Mouse (Mus musculus): ENCODE measurements at regions not wholly inside any gene's neighbourhood (a gene's known extent, or its start where the extent isn't known, plus 50 kb on each side); places are given as distances from the start of the nearest gene placed in this dataset.

DNA sequence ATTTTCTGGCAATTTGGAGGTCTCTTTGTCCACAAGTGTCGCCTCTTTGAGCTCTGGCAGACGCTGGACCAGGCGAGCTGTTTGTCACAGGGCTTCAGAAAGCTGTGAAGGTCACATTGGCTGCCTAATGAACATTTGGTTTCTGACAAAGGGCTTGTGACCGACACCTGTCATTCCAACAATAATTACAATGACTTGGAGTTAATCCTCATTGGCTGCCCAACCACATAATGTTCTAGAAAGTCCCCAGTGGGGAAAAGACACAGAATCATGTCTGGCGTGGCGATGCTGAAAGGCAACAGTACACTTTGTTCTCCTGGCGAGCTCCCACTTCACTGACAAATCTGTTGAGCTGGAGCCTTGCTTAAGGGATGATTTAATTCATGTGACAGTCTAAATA is 194.4 kb downstream of the Gm10260 start:
- H3K27ac ChIP-seq (ENCODE audit: control insufficient read depth, insufficient read depth, low read depth, low read length) = no peak overlapping the region
- no peaks in the 10 kb centered on the region for H3K27me3 ChIP-seq (ENCODE audit: control insufficient read depth, insufficient read depth, low read length)
- no peak for TF ChIP-seq POLR2A (IDR thresholded peaks at IDR 0.05; ENCODE audit: control insufficient read depth, low read depth, low read length)
- no peak for TF ChIP-seq CTCF (IDR thresholded peaks at IDR 0.05; ENCODE audit: control insufficient read depth, insufficient read depth, insufficient replicate concordance, low read depth, low read length)
- no peak overlapping the region for H3K4me3 ChIP-seq (ENCODE audit: control insufficient read depth, low read depth, low read length)
- no peaks in the 10 kb centered on the region for H3K36me3 ChIP-seq (ENCODE audit: control insufficient read depth, insufficient read depth, low read length)
- no peaks in the 10 kb centered on the region for H3K4me1 ChIP-seq (ENCODE audit: control insufficient read depth, insufficient read depth, low read length)

DNA sequence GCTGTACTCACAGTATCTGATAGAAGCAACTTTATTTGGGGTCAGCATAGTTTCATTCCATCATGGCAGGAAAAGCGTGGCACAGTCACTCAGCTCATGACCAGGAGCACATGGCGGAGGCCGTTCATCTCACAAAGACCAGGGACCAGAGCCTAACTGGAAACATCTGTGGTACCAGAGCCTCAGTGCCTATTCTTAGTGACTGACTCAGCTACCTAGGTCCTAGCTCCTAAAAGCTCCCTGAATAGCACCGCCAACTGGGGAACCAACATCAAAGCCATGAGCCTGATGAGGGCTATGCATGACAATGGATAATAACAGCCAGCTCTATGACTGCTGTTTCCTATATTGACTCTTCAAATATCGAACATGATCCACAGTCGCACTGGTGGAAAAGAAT is 198.2 kb downstream of the Gm10260 start:
- TF ChIP-seq CTCF (IDR thresholded peaks at IDR 0.05; ENCODE audit: control insufficient read depth, insufficient read depth, insufficient replicate concordance, low read depth, low read length) (no peak), POLR2A (IDR thresholded peaks at IDR 0.05; ENCODE audit: control insufficient read depth, low read depth, low read length) (no peak)
- Histone ChIP-seq H3K36me3 (ENCODE audit: control insufficient read depth, insufficient read depth, low read length) (no peaks in the 10 kb centered on the region), H3K27ac (ENCODE audit: control insufficient read depth, insufficient read depth, low read depth, low read length) (no peak overlapping the region), H3K4me1 (ENCODE audit: control insufficient read depth, insufficient read depth, low read length) (no peaks in the 10 kb centered on the region), H3K27me3 (ENCODE audit: control insufficient read depth, insufficient read depth, low read length) (no peaks in the 10 kb centered on the region), H3K4me3 (ENCODE audit: control insufficient read depth, low read depth, low read length) (no peak overlapping the region)

GRCm38 (mm10) chr13:97560789-97561188 is 199.6 kb downstream of the Gm10260 start:
- Histone ChIP-seq H3K4me3 (ENCODE audit: control insufficient read depth, low read depth, low read length) (no peak overlapping the region), H3K27me3 (ENCODE audit: control insufficient read depth, insufficient read depth, low read length) (no peaks in the 10 kb centered on the region), H3K36me3 (ENCODE audit: control insufficient read depth, insufficient read depth, low read length) (no peaks in the 10 kb centered on the region), H3K27ac (ENCODE audit: control insufficient read depth, insufficient read depth, low read depth, low read length) (no peak overlapping the region), H3K4me1 (ENCODE audit: control insufficient read depth, insufficient read depth, low read length) (no peaks in the 10 kb centered on the region)
- no peak for TF ChIP-seq CTCF (IDR thresholded peaks at IDR 0.05; ENCODE audit: control insufficient read depth, insufficient read depth, insufficient replicate concordance, low read depth, low read length)
- no peak for TF ChIP-seq POLR2A (IDR thresholded peaks at IDR 0.05; ENCODE audit: control insufficient read depth, low read depth, low read length)

DNA sequence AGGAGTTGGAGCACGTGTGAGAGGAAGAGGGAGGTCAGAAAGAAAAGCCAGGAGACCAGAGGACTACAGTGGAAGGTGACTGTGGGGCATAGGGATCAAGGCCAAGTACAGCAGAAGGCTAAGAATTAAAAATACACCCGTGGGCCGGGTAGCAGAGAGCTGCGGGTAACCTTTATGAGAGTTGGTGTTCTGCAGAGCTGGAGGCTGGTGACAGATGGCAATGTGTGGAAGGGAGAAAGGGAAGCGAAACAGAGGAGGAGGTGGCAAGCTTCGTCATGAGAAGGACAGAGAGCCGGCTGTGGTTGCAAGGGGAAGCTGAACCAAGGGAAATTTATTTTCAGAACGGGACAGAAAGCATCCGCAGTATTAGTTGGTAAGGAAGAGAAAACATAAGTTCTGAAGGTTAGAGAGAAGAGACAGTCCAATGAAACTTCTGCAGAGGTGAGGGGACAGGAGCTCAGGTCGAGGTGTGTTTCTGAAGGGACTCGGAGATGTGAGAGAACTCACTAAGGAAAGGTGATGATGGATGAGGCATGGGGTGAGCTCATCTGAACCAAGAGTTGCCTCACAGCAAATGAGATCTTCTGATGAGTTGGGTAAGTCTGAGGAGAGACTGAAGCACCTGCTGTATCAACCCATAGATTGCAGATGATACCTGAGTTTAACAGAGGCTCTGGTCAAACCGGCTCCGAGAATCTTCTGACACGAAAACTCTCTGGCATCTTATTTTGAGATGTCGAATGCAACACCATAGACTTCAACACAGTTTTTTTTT is 200.6 kb downstream of the Gm10260 start:
- H3K4me3 ChIP-seq (ENCODE audit: control insufficient read depth, low read depth, low read length) = no peak overlapping the region
- H3K27ac ChIP-seq (ENCODE audit: control insufficient read depth, insufficient read depth, low read depth, low read length) = no peak overlapping the region; the same call in 1 of the 2 replicates
- no peaks in the 10 kb centered on the region for H3K36me3 ChIP-seq (ENCODE audit: control insufficient read depth, insufficient read depth, low read length)
- no peaks in the 10 kb centered on the region for H3K4me1 ChIP-seq (ENCODE audit: control insufficient read depth, insufficient read depth, low read length)
- no peak for TF ChIP-seq CTCF (IDR thresholded peaks at IDR 0.05; ENCODE audit: control insufficient read depth, insufficient read depth, insufficient replicate concordance, low read depth, low read length)
- TF ChIP-seq POLR2A (IDR thresholded peaks at IDR 0.05; ENCODE audit: control insufficient read depth, low read depth, low read length) = no peak
- H3K27me3 ChIP-seq (ENCODE audit: control insufficient read depth, insufficient read depth, low read length) = no peaks in the 10 kb centered on the region

GRCm38 (mm10) chr13:97558884-97559283 is 201.5 kb downstream of the Gm10260 start:
- Histone ChIP-seq H3K27me3 (ENCODE audit: control insufficient read depth, insufficient read depth, low read length) (no peaks in the 10 kb centered on the region), H3K27ac (ENCODE audit: control insufficient read depth, insufficient read depth, low read depth, low read length) (no peak overlapping the region), H3K4me1 (ENCODE audit: control insufficient read depth, insufficient read depth, low read length) (no peaks in the 10 kb centered on the region), H3K36me3 (ENCODE audit: control insufficient read depth, insufficient read depth, low read length) (no peaks in the 10 kb centered on the region), H3K4me3 (ENCODE audit: control insufficient read depth, low read depth, low read length) (no peak overlapping the region)
- TF ChIP-seq POLR2A (IDR thresholded peaks at IDR 0.05; ENCODE audit: control insufficient read depth, low read depth, low read length) (no peak), CTCF (IDR thresholded peaks at IDR 0.05; ENCODE audit: control insufficient read depth, insufficient read depth, insufficient replicate concordance, low read depth, low read length) (no peak)

DNA sequence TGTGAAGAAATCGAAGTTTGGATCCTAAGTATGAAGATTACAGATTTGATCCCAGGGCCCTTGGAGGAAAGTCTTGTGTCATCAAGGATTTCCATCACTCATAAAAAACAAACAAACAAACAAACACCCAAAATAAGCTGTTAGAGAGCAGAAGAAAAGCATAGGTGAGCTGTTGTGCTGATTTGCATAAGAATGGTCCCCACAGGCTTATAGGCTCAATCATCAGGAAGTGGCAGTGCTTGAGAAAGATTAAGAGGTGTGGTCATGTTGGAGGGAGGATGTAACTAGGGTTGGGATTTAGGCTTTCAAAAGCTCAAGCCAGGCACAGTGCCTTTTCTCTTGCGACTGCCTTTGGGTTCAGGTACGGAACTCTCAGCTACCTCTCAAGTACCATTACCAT is 205.1 kb downstream of the Gm10260 start:
- Histone ChIP-seq H3K4me1 (ENCODE audit: control insufficient read depth, insufficient read depth, low read length) (no peaks in the 10 kb centered on the region), H3K27me3 (ENCODE audit: control insufficient read depth, insufficient read depth, low read length) (no peaks in the 10 kb centered on the region), H3K27ac (ENCODE audit: control insufficient read depth, insufficient read depth, low read depth, low read length) (no peak overlapping the region), H3K36me3 (ENCODE audit: control insufficient read depth, insufficient read depth, low read length) (no peaks in the 10 kb centered on the region), H3K4me3 (ENCODE audit: control insufficient read depth, low read depth, low read length) (no peak overlapping the region)
- TF ChIP-seq POLR2A (IDR thresholded peaks at IDR 0.05; ENCODE audit: control insufficient read depth, low read depth, low read length) (no peak), CTCF (IDR thresholded peaks at IDR 0.05; ENCODE audit: control insufficient read depth, insufficient read depth, insufficient replicate concordance, low read depth, low read length) (no peak)

- TF ChIP-seq CTCF (IDR thresholded peaks at IDR 0.05; ENCODE audit: control insufficient read depth, insufficient read depth, insufficient replicate concordance, low read depth, low read length) (no peak), POLR2A (IDR thresholded peaks at IDR 0.05; ENCODE audit: control insufficient read depth, low read depth, low read length) (no peak)
- no peaks in the 10 kb centered on the region for H3K4me1 ChIP-seq (ENCODE audit: control insufficient read depth, insufficient read depth, low read length)
- H3K4me3 ChIP-seq (ENCODE audit: control insufficient read depth, low read depth, low read length) = no peak overlapping the region
- H3K36me3 ChIP-seq (ENCODE audit: control insufficient read depth, insufficient read depth, low read length) = no peaks in the 10 kb centered on the region
- no peaks in the 10 kb centered on the region for H3K27me3 ChIP-seq (ENCODE audit: control insufficient read depth, insufficient read depth, low read length)
- no peak overlapping the region for H3K27ac ChIP-seq (ENCODE audit: control insufficient read depth, insufficient read depth, low read depth, low read length)
Measured at GRCm38 (mm10) chr13:97554601-97555000, 205.8 kb downstream of the Gm10260 start.
